Mouse (Mus musculus): Measurements from ENCODE around the gene Lrrc4c. TPM values are rescaled to one million over a fixed set of nuclear protein-coding genes. Genes with fewer than 3 reads are reported as not detected.

Lrrc4c gene
- polyA plus RNA-seq, 1 experiment from 2014 or later, result 19.5 TPM

- WGBS, result 83% methylated on average over 7 of the region's 7 CpGs
These were observed 396.6 kb downstream of the Lrrc4c start for GRCm38 (mm10) chr2:96714561-96714960.

DNA sequence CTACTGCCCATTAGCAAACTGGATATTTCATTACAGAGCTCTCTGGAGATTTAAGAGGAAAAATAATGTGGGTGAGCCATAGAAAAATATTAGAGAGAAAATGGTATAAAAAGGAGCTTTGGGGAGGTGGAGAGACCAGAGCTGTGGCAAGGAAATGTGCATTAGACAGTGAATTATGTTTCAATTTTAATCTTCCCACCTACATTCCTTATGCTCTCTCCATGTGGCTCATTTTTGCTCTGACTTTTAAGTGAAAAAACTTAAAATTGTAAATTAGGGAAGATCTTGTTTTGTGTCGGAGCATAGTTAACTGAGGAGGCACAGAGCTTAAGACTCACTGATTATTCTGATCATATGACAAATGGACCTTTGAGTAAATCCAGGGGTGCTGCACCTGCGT lies 399.4 kb downstream of the Lrrc4c start:
- H3K27ac ChIP-seq (ENCODE audit: low read depth, low read length), result no peak overlapping the region
- WGBS, result 82% methylated on average over 2 of the region's 2 CpGs
- no peaks in the 10 kb centered on the region for H3K4me1 ChIP-seq (ENCODE audit: control insufficient read depth, insufficient read depth, low read length)
- no peaks in the 10 kb centered on the region for H3K27me3 ChIP-seq (replicated peaks; ENCODE audit: control insufficient read depth, insufficient read depth, low read length)
- no peak overlapping the region for H3K9ac ChIP-seq (ENCODE audit: low read length)
- DNase-seq (ENCODE audit: low spot score), result no peak
- no peaks in the 10 kb centered on the region for H3K9me3 ChIP-seq (replicated peaks; ENCODE audit: control insufficient read depth, low read length)
- no peak overlapping the region for H3K4me2 ChIP-seq (ENCODE audit: low read length)
- H3K4me3 ChIP-seq (ENCODE audit: low read depth, low read length), result no peak overlapping the region
- H3K36me3 ChIP-seq (ENCODE audit: control insufficient read depth, insufficient read depth, low read length), result no peaks in the 10 kb centered on the region
- no peak for ATAC-seq

More at GRCm38 (mm10) chr2:96714561-96714960, 396.6 kb downstream of the Lrrc4c start:
- no peak for DNase-seq (ENCODE audit: low spot score)
- Histone ChIP-seq H3K27ac (ENCODE audit: low read depth, low read length) (no peak overlapping the region), H3K9ac (ENCODE audit: low read length) (no peak overlapping the region), H3K4me3 (ENCODE audit: low read depth, low read length) (no peak overlapping the region), H3K9me3 (replicated peaks; ENCODE audit: control insufficient read depth, low read length) (no peaks in the 10 kb centered on the region), H3K4me2 (ENCODE audit: low read length) (no peak overlapping the region), H3K4me1 (ENCODE audit: control insufficient read depth, insufficient read depth, low read length) (no peaks in the 10 kb centered on the region), H3K27me3 (replicated peaks; ENCODE audit: control insufficient read depth, insufficient read depth, low read length) (no peaks in the 10 kb centered on the region), H3K36me3 (ENCODE audit: control insufficient read depth, insufficient read depth, low read length) (no peaks in the 10 kb centered on the region)
- ATAC-seq, result no peak

GRCm38 (mm10) chr2:96723395-96723794 lies 405.4 kb downstream of the Lrrc4c start:
- Histone ChIP-seq H3K4me3 (ENCODE audit: low read depth, low read length) (no peak overlapping the region), H3K4me2 (ENCODE audit: low read length) (no peak overlapping the region), H3K4me1 (ENCODE audit: control insufficient read depth, insufficient read depth, low read length) (no peaks in the 10 kb centered on the region), H3K9me3 (replicated peaks; ENCODE audit: control insufficient read depth, low read length) (no peaks in the 10 kb centered on the region), H3K9ac (ENCODE audit: low read length) (no peak overlapping the region), H3K27me3 (replicated peaks; ENCODE audit: control insufficient read depth, insufficient read depth, low read length) (no peaks in the 10 kb centered on the region), H3K27ac (ENCODE audit: low read depth, low read length) (no peak overlapping the region), H3K36me3 (ENCODE audit: control insufficient read depth, insufficient read depth, low read length) (no peaks in the 10 kb centered on the region)
- no peak for DNase-seq (ENCODE audit: low spot score)
- ATAC-seq, result no peak

- Histone ChIP-seq H3K27me3 (replicated peaks; ENCODE audit: control insufficient read depth, insufficient read depth, low read length) (no peaks in the 10 kb centered on the region), H3K9ac (ENCODE audit: low read length) (no peak overlapping the region), H3K4me3 (ENCODE audit: low read depth, low read length) (no peak overlapping the region), H3K4me2 (ENCODE audit: low read length) (no peak overlapping the region), H3K27ac (ENCODE audit: low read depth, low read length) (no peak overlapping the region), H3K9me3 (replicated peaks; ENCODE audit: control insufficient read depth, low read length) (no peaks in the 10 kb centered on the region), H3K36me3 (ENCODE audit: control insufficient read depth, insufficient read depth, low read length) (no peaks in the 10 kb centered on the region), H3K4me1 (ENCODE audit: control insufficient read depth, insufficient read depth, low read length) (no peaks in the 10 kb centered on the region)
- no peak for DNase-seq (ENCODE audit: low spot score)
- no peak for ATAC-seq
These were observed 418.1 kb downstream of the Lrrc4c start for GRCm38 (mm10) chr2:96736081-96736480.

- Histone ChIP-seq H3K4me2 (ENCODE audit: low read length) (no peak overlapping the region), H3K4me1 (ENCODE audit: control insufficient read depth, insufficient read depth, low read length) (no peaks in the 10 kb centered on the region), H3K27me3 (replicated peaks; ENCODE audit: control insufficient read depth, insufficient read depth, low read length) (no peaks in the 10 kb centered on the region), H3K9me3 (replicated peaks; ENCODE audit: control insufficient read depth, low read length) (no peaks in the 10 kb centered on the region), H3K9ac (ENCODE audit: low read length) (no peak overlapping the region), H3K36me3 (ENCODE audit: control insufficient read depth, insufficient read depth, low read length) (no peaks in the 10 kb centered on the region), H3K27ac (ENCODE audit: low read depth, low read length) (no peak overlapping the region), H3K4me3 (ENCODE audit: low read depth, low read length) (no peak overlapping the region)
- ATAC-seq (no peak), DNase-seq (ENCODE audit: low spot score) (no peak)
These were observed 437.1 kb downstream of the Lrrc4c start for GRCm38 (mm10) chr2:96755066-96755465.

DNA sequence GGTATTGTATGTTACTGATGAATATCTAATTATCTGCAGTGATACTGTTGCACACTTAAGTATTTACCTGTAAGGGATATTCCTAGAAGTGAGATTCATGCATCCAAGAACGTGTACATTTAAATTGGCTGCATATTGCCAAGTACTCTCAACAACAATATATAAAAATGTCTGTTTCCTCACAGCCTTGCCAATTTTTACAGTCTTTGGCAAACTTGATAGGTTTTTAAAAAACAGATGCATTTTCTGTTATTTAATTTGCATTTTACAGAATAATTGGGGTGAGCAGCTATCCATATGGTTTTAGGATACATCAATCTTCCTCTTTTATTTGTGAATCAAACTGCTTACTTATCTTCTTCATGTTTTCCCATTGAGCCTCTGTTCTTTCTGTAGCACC lies 439.7 kb downstream of the Lrrc4c start:
- WGBS, result 43% methylated on average over 1 of the region's 1 CpGs
- no peaks in the 10 kb centered on the region for H3K36me3 ChIP-seq (ENCODE audit: control insufficient read depth, insufficient read depth, low read length)
- DNase-seq (ENCODE audit: low spot score), result peak; percentile 77

DNA sequence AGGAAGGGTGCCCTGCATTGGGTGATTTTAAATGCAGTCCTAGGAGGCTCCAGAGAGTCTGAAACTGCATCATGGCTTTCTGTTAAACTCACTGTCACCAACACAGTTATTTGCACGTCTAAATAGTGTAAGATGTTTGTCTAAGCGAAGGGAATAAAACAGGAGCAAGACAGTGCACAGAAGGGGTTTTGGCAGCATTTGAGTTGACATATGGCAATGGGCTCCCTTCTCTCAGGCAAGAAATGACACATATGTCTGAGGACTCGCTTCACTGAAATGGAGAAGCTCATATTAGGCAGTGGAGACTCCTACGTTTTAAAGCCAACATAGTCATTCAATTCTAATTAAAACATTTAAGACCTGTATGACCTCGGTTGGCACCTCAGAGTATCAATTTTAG lies 445.6 kb downstream of the Lrrc4c start:
- Histone ChIP-seq H3K4me2 (ENCODE audit: low read length) (no peak overlapping the region), H3K4me3 (ENCODE audit: low read depth, low read length) (no peak overlapping the region), H3K27me3 (replicated peaks; ENCODE audit: control insufficient read depth, insufficient read depth, low read length) (no peaks in the 10 kb centered on the region), H3K36me3 (ENCODE audit: control insufficient read depth, insufficient read depth, low read length) (no peaks in the 10 kb centered on the region), H3K9ac (ENCODE audit: low read length) (no peak overlapping the region), H3K4me1 (ENCODE audit: control insufficient read depth, insufficient read depth, low read length) (peaks cover 3% of the 10 kb centered on the region; the same call in 1 of the 2 replicates), H3K9me3 (replicated peaks; ENCODE audit: control insufficient read depth, low read length) (no peaks in the 10 kb centered on the region), H3K27ac (ENCODE audit: low read depth, low read length) (peak overlapping the region; percentile 40; the same call in 1 of the 2 replicates)
- ATAC-seq (peak; percentile 93), DNase-seq (ENCODE audit: low spot score) (peak; percentile 84)
- WGBS, result 53% methylated on average over 5 of the region's 5 CpGs

More for the DNA sequence above, 439.7 kb downstream of the Lrrc4c start:
- no peaks in the 10 kb centered on the region for H3K27me3 ChIP-seq (replicated peaks; ENCODE audit: control insufficient read depth, insufficient read depth, low read length)
- H3K9me3 ChIP-seq (replicated peaks; ENCODE audit: control insufficient read depth, low read length), result no peaks in the 10 kb centered on the region
- H3K4me2 ChIP-seq (ENCODE audit: low read length), result no peak overlapping the region
- H3K9ac ChIP-seq (ENCODE audit: low read length), result no peak overlapping the region
- no peak overlapping the region for H3K4me3 ChIP-seq (ENCODE audit: low read depth, low read length)
- peak; percentile 60; the same call in 1 of the 2 replicates for ATAC-seq
- no peaks in the 10 kb centered on the region for H3K4me1 ChIP-seq (ENCODE audit: control insufficient read depth, insufficient read depth, low read length)
- H3K27ac ChIP-seq (ENCODE audit: low read depth, low read length), result no peak overlapping the region

DNA sequence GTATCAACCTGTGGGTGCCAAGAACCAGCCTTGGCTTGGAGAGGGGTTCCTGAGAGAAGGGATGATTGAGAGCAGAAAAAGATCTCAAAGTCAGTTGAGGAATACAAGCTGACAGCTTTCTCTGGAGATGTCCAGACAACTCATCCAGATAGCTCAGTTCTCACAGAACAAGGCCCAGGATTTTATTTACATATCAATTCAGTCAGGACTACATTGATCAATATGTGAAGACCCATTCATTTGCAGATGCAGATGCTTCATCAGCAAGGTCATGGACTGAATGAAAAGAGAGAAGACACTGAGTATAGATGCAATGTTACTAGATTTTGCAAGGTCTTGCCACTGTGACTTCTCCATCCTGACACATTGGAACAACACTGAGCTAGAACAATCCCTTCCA lies 457.4 kb downstream of the Lrrc4c start:
- H3K27me3 ChIP-seq (replicated peaks; ENCODE audit: control insufficient read depth, insufficient read depth, low read length), result no peaks in the 10 kb centered on the region
- no peak overlapping the region for H3K4me2 ChIP-seq (ENCODE audit: low read length)
- no peaks in the 10 kb centered on the region for H3K36me3 ChIP-seq (ENCODE audit: control insufficient read depth, insufficient read depth, low read length)
- no peak overlapping the region for H3K27ac ChIP-seq (ENCODE audit: low read depth, low read length)
- no peak for DNase-seq (ENCODE audit: low spot score)
- H3K9ac ChIP-seq (ENCODE audit: low read length), result no peak overlapping the region
- H3K4me1 ChIP-seq (ENCODE audit: control insufficient read depth, insufficient read depth, low read length), result no peaks in the 10 kb centered on the region
- H3K4me3 ChIP-seq (ENCODE audit: low read depth, low read length), result no peak overlapping the region
- H3K9me3 ChIP-seq (replicated peaks; ENCODE audit: control insufficient read depth, low read length), result no peaks in the 10 kb centered on the region
- ATAC-seq, result no peak

DNA sequence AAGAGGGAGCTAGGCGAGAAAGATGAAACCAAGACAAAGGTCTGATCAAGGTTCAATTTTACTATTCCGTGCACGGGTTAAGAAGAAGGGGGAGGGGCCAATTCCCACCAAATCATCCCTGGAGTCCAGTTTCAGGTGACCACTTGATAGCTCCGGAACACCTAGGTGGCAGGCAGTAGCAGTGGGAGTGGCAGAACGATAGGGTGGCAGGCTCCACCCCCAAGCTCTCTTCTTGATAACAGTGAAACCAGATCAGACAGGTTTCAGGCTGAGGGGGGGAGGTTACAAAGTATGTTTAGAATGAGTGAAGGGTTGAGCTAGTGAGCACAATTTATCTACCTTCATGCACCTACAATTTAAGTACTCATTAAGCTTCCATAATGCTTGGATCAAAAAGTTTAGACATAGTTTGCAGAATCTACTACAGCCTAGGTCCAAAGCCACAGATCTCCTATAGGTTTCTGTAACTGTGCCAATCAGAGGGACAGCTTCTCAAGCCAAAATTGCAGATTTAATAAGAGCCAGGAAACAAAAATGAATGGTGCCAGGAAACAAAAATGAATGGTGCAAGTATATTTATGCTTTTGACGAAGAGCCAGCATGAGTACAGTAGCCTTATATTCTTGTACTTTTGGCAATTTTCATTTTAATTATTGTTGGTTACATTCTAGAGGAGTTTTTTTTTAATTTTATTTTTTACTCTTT lies 478.9 kb downstream of the Lrrc4c start:
- no peaks in the 10 kb centered on the region for H3K9me3 ChIP-seq (replicated peaks; ENCODE audit: control insufficient read depth, low read length)
- H3K4me2 ChIP-seq (ENCODE audit: low read length), result no peak overlapping the region
- H3K4me3 ChIP-seq (ENCODE audit: low read depth, low read length), result no peak overlapping the region
- H3K36me3 ChIP-seq (ENCODE audit: control insufficient read depth, insufficient read depth, low read length), result no peaks in the 10 kb centered on the region
- H3K27ac ChIP-seq (ENCODE audit: low read depth, low read length), result no peak overlapping the region
- DNase-seq (ENCODE audit: low spot score), result no peak
- 46% methylated on average over 6 of the region's 6 CpGs for WGBS
- no peaks in the 10 kb centered on the region for H3K4me1 ChIP-seq (ENCODE audit: control insufficient read depth, insufficient read depth, low read length)
- no peak overlapping the region for H3K9ac ChIP-seq (ENCODE audit: low read length)
- ATAC-seq, result no peak
- H3K27me3 ChIP-seq (replicated peaks; ENCODE audit: control insufficient read depth, insufficient read depth, low read length), result no peaks in the 10 kb centered on the region

Data from forebrain, embryonic 14.5 days (tissue).